Mouse (Mus musculus) midbrain, embryonic 12.5 days (tissue): ENCODE measurements around the gene Zfp607a. TPM values are rescaled to one million over a fixed set of nuclear protein-coding genes. Genes with fewer than 3 reads are reported as not detected.
"Not testable (repeated sequence)": the region's sequence is repeated elsewhere in the genome, so short reads cannot be mapped to it uniquely, and the experiment has no call there.

Experiments used
- ATAC-seq: fragments of 200-750 bp; cut with Nextera tagmentation; 2 replicates; pipeline ENCODE4 v1.8.0; 2017; ENCODE audit warnings: low read depth, moderate TSS enrichment, moderate library complexity; ENCODE audit not compliant: low FRiP score
- H3K27ac ChIP-seq: fragments of 300-500 bp; sonication (generic); replicated peaks from 2 replicates; pipeline ENCODE4 v1.5.1; 2016; ENCODE audit warnings: mild to moderate bottlenecking
- H3K27me3 ChIP-seq: fragments of 300-500 bp; sonication (generic); 2 replicates; pipeline ENCODE4 v1.6.1; 2016; ENCODE audit warnings: mild to moderate bottlenecking
- H3K36me3 ChIP-seq: fragments of 300-500 bp; sonication (generic); 2 replicates; pipeline ENCODE4 v1.6.1; 2016
- H3K4me1 ChIP-seq: fragments of 300-500 bp; sonication (generic); 2 replicates; pipeline ENCODE4 v1.6.1; 2016
- H3K4me2 ChIP-seq: fragments of 300-500 bp; sonication (generic); replicated peaks from 2 replicates; pipeline ENCODE4 v1.6.1; 2016; ENCODE audit warnings: mild to moderate bottlenecking, moderate library complexity
- H3K4me3 ChIP-seq: fragments of 300-500 bp; sonication (generic); 2 replicates; pipeline ENCODE4 v1.5.1; 2016; ENCODE audit warnings: mild to moderate bottlenecking
- H3K9ac ChIP-seq: fragments of 300-500 bp; sonication (generic); replicated peaks from 2 replicates; pipeline ENCODE4 v1.6.1; 2016; ENCODE audit warnings: mild to moderate bottlenecking, moderate library complexity
- H3K9me3 ChIP-seq: fragments of 300-500 bp; sonication (generic); 2 replicates; pipeline ENCODE4 v1.6.1; 2016; ENCODE audit warnings: mild to moderate bottlenecking
- WGBS: fragments of 180-500 bp; shearing (Covaris S2); methylation state at CpG from one replicate; pipeline ENCODE4 v1.1.7; 2016; 5-methylcytosine and 5-hydroxymethylcytosine counted together
- polyA plus RNA-seq: library from polyadenylated mRNA; unstranded; fragments of >200 nt; fragmentation: Nextera tagmentation; extraction: Ambion mirVana; gene quantifications from 2 replicates; pipeline ENCODE4 v1.2.1, GENCODE M21; 2016

The Zfp607a gene
- polyA plus RNA-seq, 1 experiment from 2014 or later, result 2.8 TPM

DNA sequence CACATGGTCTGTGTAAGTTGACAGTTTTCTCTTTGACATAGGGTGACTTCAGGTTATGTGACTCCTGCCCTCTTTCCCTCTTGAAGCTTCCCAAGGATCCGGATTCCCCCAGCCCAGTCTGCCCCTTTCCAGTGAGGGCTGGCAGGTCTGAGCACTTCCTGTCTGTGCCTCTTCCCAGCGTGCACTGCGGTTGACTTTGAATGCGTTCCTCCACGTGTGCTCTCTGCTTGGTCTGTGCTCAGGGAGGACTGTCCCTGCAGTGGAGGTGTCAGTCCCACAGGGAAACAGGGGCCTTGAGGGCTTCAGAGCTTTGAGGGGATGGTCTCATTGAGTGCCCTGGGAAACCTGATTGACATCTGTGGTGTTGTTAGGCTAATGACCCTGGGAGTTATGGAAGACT lies 5.3 kb downstream of the Zfp607a start:
- ATAC-seq, H3K4me2 ChIP-seq, H3K9me3 ChIP-seq, H3K27me3 ChIP-seq, H3K9ac ChIP-seq, H3K27ac ChIP-seq, H3K4me3 ChIP-seq: not testable (repeated sequence)
- Histone ChIP-seq H3K4me1 (peaks cover 18% of the 10 kb centered on the region), H3K36me3 (peaks cover 25% of the 10 kb centered on the region)
- 86% methylated on average over 5 of the region's 5 CpGs for WGBS

DNA sequence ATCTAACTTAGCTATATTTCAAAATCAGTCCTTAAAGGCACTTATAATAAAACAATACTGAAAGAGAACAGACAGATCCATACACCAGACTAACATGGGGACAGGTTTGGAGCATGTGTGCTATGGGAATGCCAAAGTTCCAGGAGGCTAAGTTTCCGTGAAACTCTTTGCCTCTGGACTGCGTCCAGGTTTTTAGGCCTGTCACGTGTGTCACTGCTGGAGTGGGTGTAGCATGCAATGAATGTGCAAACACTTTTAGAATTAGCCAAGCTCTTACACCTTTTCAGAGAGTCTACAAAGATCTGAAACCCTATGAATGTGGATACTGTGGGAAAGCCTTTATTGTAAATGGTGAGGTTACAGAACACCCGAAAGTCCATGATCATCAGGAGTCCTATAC lies 24.4 kb downstream of the Zfp607a start:
- H3K27me3 ChIP-seq, result no peaks in the 10 kb centered on the region
- H3K36me3 ChIP-seq, result peaks cover 44% of the 10 kb centered on the region
- no peaks in the 10 kb centered on the region for H3K4me1 ChIP-seq
- no peak overlapping the region for H3K4me2 ChIP-seq
- no peak overlapping the region for H3K4me3 ChIP-seq
- ATAC-seq, result no peak
- H3K9me3 ChIP-seq, result peaks cover 7% of the 10 kb centered on the region; the same call in 1 of the 2 replicates
- no peak overlapping the region for H3K9ac ChIP-seq
- no peak overlapping the region for H3K27ac ChIP-seq
- WGBS, result 96% methylated on average over 4 of the region's 4 CpGs

DNA sequence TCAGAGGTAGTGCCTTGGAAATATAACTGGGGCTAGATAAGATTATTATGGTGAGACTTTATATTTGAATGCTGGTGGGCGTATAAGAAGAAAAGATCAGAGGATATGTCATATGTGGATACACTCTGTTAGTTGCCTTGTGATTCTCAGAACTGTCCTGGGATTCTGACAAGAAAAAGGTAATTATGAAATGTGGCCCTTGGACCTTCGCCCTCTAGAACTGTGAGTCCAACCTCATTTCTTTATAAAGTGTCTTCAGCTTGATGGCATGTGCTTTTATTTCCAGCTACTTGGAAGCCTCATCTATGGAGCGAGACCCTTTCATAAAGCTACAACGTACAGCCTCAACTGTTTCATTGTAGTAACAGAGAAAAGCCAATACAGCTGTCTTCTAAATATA lies 43.3 kb downstream of the Zfp607a start:
- Histone ChIP-seq H3K9ac (no peak overlapping the region), H3K4me2 (no peak overlapping the region), H3K27me3 (no peaks in the 10 kb centered on the region), H3K36me3 (no peaks in the 10 kb centered on the region), H3K27ac (no peak overlapping the region), H3K4me1 (no peaks in the 10 kb centered on the region), H3K4me3 (no peak overlapping the region), H3K9me3 (peaks cover 15% of the 10 kb centered on the region; the same call in 1 of the 2 replicates)
- ATAC-seq, result no peak
- 91% methylated on average over 4 of the region's 4 CpGs for WGBS

DNA sequence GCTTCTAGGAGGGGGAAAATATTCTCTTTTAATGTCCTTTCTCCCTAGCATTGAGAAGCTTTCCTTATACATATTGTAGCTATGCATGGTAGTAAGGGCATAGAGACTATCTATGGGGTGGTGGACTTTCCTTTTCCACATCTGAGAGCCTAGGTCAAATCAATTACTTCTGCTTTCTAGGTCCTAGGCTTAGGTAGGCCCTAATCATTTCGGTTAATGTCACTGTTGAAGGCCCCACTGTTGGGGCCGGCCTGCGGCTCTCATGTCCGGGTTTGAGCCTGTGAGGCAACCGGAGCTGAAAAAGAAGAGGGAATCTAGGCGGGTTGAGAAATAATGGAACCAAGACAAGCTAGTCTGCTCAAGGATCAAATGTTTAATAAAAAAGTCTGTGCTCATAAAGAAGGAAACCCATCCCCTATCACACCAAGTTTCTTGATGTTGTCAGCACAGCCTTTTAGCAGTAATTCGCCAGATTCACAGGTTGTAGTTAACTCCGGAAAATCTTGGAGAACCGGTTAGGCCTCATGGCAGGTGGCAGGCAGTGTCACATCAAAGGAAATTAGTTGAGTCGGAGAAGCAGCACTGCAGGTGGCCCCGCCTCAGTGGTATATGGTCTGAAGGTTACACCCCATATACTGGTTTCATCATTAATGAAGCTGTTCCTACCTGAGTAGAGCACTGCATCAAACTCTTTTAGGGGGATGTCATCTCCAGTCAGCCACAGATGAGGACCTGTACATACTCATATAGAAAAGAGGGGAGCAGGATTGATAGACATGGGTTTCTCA lies 47.9 kb downstream of the Zfp607a start:
- H3K27ac ChIP-seq, result no peak overlapping the region
- 76% methylated on average over 11 of the region's 11 CpGs for WGBS
- 0 out of 2 replicates have a peak, but pooled peaks cover 11% of the 10 kb centered on the region for H3K9me3 ChIP-seq
- peaks cover 11% of the 10 kb centered on the region for H3K36me3 ChIP-seq
- no peaks in the 10 kb centered on the region for H3K4me1 ChIP-seq
- no peaks in the 10 kb centered on the region for H3K27me3 ChIP-seq
- H3K4me2 ChIP-seq, result no peak overlapping the region
- no peak overlapping the region for H3K4me3 ChIP-seq
- no peak for ATAC-seq
- no peak overlapping the region for H3K9ac ChIP-seq

DNA sequence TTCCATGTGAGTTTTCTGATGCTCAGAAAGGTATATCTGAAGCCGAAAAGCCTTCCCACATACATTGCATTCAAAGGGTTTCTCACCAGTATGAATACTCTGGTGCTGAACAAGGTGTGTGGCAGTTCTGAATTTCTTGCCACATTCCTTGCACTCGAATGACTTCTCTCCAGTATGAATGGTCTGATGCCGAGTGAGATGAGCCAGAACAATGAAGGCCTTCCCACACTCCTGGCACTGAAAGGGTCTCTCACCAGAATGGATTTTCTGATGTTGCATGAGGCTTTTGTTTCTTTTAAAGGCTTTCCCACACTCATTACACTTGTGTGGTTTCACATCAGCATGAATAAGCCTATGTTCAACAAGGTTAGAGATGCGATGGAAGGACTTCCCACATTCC lies 53.6 kb downstream of the Zfp607a start:
- H3K27me3 ChIP-seq, H3K27ac ChIP-seq, ATAC-seq, H3K4me3 ChIP-seq, H3K4me2 ChIP-seq, H3K9me3 ChIP-seq, H3K4me1 ChIP-seq, H3K9ac ChIP-seq: not testable (repeated sequence)
- 85% methylated on average over 4 of the region's 4 CpGs for WGBS
- H3K36me3 ChIP-seq, result peaks cover 35% of the 10 kb centered on the region

DNA sequence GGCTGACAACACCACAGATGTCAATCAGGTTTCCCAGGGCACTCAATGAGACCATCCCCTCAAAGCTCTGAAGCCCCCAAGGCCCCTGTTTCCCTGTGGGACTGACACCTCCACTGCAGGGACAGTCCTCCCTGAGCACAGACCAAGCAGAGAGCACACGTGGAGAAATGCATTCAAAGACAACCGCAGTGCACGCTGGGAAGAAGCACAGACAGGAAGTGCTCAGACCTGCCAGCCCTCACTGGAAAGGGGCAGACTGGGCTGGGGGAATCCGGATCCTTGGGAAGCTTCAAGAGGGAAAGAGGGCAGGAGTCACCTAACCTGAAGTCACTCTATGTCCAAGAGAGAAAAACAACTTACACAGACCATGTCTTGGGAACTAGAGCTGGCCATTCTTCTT lies 69.7 kb downstream of the Zfp607a start:
- peaks cover 23% of the 10 kb centered on the region for H3K36me3 ChIP-seq
- not testable (repeated sequence) for H3K4me1 ChIP-seq, H3K27me3 ChIP-seq, H3K27ac ChIP-seq, H3K9ac ChIP-seq, H3K9me3 ChIP-seq, ATAC-seq, H3K4me3 ChIP-seq, H3K4me2 ChIP-seq
- WGBS, result 45% methylated on average over 4 of the region's 4 CpGs

DNA sequence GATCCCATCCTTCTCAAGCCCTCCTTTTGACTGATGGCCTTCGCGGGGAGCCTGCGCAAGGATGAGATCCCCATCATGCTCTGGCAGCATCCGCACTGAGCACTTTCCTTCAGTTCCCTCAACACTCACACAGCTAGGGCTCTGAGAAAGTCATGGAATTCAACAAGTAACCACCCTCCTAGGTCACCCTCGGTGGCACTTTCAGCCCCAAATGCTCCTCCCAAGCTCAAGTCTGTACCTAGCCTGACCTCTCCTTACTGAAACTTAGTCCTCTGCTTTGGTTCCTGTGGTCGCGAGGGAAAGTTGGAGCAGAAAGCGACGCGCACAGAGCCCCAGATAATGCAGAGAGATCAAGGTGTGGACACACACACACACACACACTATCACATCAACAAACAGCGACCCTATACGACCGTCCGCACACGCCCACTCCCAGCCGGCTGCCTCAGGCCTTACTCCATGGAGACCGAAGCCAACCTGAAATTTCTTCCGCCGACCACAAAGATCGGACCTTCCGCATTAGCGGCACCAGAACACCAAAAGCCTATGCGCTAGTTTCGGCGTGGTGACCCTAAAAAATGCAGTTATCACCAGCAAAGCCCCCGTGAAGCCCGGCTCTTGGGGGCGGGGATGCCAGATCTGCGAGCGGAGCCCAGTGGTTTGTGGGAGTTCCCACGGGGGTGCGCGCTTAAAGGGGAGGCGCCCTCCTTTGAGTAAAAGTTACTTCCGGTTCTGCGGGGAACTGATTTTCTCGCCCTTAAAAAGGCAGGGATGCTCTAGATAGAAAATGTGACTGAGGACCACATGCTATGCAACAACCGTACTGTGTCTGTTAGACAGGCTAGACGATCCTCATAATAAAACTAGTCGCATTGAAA lies 71.7 kb downstream of the Zfp607a start, which contains the start of gene Zfp974:
Gene Zfp974, minus strand, starts transcription at position 643 of the 878 bp plus-strand sequence.
- peaks cover 14% of the 10 kb centered on the region for H3K36me3 ChIP-seq
- ATAC-seq, result peak; percentile 80
- H3K27me3 ChIP-seq, result no peaks in the 10 kb centered on the region
- H3K9me3 ChIP-seq, result no peaks in the 10 kb centered on the region
- no peak within 1 kb of the TSS; the same call in 1 of the 2 replicates for H3K27ac ChIP-seq
- H3K4me3 ChIP-seq, result peak within 1 kb of the TSS; percentile 71
- peak within 1 kb of the TSS; percentile 78 for H3K9ac ChIP-seq
- WGBS, result 6% methylated on average over 40 of the region's 40 CpGs
- H3K4me1 ChIP-seq, result peaks cover 13% of the 10 kb centered on the region; the same call in 1 of the 2 replicates
- peak within 1 kb of the TSS; percentile 87 for H3K4me2 ChIP-seq

Other genes with a start within 250 kb of the Zfp607a start
- 18.1 and 19.4 TPM in 2 replicates for gene Ttc9b, start 203.6 kb upstream of the Zfp607a start, polyA plus RNA-seq
- 17.9 and 18.9 TPM in 2 replicates for gene Map3k10, start 182.9 kb upstream of the Zfp607a start, polyA plus RNA-seq
- 9.3 and 9.9 TPM in 2 replicates for gene Zfp607b, start 168.2 kb upstream of the Zfp607a start, polyA plus RNA-seq
- gene Zfp60, start 126.1 kb upstream of the Zfp607a start, polyA plus RNA-seq, result 102 and 112 TPM in 2 replicates
- gene Zfp626, start 50.3 kb upstream of the Zfp607a start, polyA plus RNA-seq, result 2.5 and 2.6 TPM in 2 replicates
- gene Zfp59, start 18.9 kb upstream of the Zfp607a start, polyA plus RNA-seq, result 10.7 and 12.0 TPM in 2 replicates
- gene Zfp974, start 71.9 kb downstream of the Zfp607a start, polyA plus RNA-seq, result 17.5 and 18.2 TPM in 2 replicates
- 25.7 and 27.2 TPM in 2 replicates for gene Zfp780b, start 121.6 kb downstream of the Zfp607a start, polyA plus RNA-seq
- 6.7 and 7.2 TPM in 2 replicates for gene Zfp850, start 156.6 kb downstream of the Zfp607a start, polyA plus RNA-seq
- gene Psmc4, start 192.6 kb downstream of the Zfp607a start, polyA plus RNA-seq, result 355 TPM in 2 replicates
- gene Fcgbp, start 213.7 kb downstream of the Zfp607a start, polyA plus RNA-seq, result 0.10 and 0.28 TPM in 2 replicates